Mouse (Mus musculus) T-cell, adult 2 months (primary cell): ENCODE results near the gene Nisch.

ENCODE experiments used
- DNase-seq: peaks from one replicate; pipeline ENCODE4 v3.0.0; 2022; ENCODE audit warnings: low spot score

Nisch gene

DNA sequence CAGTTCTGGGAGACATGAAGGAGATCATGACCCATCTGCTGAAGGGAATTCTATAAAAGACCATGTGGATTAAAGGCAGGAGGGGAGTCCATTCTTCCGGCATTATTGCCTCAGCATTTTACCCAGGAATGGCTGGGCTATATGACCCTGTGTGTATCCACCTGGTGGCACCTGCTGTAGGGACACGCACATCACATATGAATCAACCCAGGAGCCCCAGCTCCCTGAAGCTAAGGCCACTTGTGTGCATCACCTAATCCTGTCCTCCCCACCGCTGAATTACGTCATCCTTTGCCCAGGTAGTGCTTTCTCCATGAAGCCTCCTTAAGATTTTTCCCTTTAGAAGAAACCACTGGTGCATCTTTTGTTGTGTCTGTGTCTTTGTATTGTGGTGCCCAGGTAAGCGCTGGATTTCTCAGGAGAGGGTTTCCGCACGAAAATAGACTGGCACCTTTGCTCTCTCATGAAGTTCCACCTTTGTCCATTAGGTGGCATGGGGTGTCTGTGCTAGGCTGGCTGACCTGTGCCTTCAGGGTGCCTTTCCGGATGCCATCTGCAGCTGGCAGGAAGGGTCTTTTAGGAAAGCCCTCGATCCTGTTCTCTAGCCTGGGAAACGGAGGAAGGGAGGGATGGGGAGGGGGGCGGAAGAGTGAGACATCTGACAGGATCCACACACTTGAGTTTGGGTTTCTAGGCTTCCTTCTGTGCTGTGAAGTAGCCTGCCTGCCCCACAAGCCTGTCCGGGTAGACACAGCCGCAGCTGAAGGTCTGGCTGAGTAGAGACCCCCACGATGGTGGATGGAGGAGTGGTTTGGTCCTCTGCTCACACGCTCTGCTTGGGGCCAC is 1.4 kb downstream of the Nisch start:
- peak; percentile 70 for DNase-seq

DNA sequence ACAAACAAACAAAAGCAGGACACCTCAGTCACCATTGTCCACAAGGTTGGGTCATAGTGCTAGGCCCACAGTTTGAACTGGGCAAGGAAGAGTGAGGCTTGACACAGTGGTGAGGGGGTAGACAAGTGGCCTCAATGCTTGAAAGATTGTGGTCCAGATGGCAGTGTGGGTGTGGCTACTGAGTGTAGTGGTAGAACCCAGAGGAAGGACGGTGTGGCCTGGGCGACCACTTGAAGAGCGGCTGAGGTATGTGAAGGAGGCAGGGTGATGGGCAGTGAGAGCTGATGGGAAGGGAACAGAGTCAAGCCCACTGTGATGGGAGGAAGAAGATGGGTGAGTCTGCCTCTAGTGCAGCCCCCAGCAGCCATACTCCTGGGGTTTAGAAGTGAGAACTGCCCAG is 2.1 kb downstream of the Nisch start:
- no peak for DNase-seq

DNA sequence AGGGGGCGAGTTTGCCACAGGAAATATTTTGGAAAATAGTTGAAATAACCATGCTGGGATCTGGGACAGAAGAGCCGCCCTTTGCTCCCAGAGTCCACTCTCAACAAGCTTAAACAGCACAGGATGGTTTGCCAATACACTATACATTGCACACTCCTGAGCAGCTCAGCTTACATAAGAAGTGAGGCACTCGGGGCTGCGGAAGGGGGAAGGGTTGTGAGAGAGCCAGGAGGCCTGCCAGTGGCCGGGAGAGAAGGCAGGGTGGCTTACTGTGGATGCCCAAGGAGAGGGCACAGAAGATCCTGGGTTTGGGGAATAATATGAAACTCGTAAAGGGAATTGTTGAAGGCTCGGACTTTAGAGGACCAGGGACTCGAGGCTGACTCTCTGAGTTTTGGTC is 2.9 kb downstream of the Nisch start:
- no peak for DNase-seq

DNA sequence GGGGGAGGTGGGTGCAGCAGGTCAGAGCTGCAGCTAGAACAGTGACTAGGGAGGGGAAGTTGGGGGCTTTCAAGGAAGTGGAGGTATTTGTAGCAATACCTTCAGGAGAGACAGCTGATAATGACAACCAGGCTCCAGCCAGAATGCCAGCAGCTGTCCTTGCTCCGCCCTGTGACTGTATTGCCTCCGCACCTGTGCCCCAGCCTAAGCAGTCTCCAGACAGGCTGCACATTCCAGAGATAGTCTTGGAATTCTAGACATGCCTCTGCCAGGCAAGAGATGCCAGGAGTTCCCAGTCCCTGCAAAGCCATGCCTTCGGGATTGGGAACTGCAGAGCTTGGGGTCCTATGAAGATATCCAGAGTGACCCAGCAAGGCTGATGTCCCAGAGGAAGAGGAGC is 4.2 kb downstream of the Nisch start:
- no peak for DNase-seq

DNA sequence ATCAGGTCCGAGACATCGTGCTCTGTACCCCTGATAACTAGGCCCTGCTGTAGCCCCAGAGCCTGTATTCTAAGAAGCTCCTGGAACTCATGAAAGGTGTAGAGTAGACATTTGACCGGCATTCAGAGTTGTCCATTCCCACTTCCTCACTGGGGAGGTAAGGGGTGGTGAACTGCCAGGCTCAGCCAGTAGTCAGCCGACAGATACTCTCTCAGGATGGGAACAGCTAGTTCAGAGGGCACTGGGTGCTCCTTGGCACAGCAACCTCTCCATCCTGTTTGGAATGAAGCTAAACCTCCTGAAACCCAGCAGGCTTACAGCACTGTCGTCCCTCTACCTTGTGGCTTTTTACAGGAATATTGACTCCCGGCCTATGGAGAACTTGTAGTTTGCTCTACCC is 4.9 kb downstream of the Nisch start:
- DNase-seq: no peak

DNA sequence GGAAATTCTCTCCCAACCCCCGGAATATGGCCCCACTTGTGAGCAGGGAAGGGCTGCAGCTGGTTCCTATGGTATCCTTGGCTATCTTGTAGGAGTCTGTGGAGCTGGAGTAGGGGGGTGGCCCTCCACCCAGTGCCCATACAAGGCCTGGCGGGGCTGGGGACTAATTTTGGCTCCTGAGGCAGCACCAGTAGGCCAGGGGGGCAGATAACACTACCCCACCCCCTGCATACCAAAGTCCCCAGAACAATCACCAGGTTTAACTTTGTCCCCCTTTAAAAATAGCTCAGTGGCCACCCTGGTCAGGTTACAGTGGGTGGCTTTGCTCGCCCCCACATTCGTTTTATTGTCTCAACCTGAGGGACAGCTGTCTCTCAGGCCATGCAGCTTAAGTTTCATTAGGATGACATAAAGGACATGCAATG is 7.6 kb downstream of the Nisch start:
- no peak for DNase-seq

DNA sequence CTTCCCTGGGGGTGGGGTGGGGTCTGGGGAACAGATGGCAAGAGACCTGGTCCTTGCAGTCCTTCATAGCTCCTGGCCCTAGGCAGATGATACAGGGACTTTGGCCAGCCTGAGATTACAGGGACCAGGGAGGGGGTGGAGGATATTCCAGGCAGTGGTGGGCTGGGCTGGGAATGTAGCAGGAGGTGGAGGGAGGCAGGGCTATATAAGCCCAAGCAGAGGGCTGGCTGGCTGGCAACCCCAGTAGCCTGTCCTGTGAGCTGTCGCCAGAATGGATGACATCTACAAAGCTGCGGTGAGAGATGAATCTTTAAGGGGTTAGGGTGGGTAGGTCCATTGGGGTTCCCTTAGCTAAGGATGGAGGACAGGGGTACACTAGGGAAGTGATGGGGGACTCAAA is 8.7 kb downstream of the Nisch start, which contains the start of gene Tnnc1:
Tnnc1 (plus strand) TSS at position 229 of the 400 bp plus-strand sequence.
- DNase-seq: no peak

DNA sequence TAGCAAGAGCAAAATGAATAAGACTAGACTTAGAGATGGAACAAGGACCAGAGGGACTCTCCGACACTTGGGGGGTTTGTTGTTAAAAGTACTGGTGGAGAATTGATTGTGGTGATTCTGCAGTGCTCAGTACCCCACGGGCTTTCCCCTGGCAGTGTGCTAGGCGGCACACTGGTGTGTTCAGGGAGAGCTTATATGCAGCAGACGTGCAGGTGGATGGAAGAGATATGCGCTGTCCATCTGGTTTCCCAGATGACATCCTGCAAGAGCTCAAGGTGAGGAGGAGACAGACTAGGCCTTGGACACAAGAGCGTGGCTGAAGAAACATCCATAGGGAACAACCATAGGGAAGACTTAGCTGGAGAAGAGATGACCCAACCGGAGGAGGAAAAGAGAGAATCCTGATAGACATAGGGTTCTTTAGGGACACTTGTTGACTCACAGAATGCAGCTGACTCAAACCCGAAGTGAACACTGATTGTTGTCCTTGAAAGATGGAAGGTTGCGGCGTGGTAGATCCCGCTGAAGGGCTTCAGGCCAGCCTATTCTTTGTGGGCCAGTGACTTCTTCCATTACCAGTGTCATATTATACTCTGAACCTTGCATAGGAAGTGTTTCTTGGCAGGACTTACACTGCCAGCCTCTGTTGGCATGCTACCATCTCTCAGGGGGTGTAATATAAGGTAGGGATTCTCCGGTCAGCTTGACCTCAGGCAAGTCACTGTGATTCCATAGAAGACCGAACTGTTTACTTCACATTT is 9.5 kb downstream of the Nisch start:
- DNase-seq: no peak

DNA sequence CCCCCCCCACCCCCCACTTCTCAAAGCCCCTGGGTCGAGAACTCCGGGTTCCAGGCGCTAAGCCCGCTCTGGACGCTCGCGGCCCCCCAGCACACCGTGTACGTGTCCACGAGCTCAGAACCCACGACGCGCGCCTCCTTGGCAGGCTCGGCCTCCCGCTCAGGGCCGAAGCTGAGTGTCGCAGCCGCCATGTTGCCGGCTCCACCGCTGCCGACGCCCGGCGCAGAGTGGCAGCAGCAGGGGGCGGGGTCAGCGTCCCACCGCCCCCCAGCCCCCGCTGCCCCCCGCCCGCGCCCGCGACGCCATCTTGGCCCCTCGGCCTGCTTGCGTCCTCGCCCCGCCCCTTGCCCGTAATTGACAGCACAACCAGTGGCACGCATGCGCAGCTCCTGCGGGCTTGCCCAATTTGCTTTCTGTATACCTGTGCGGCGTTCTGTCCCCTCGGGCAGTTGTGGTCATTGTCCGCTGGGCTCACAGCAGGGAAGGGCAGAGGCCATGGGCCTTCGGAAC is 10.2 kb downstream of the Nisch start:
- peak; percentile 93 for DNase-seq

DNA sequence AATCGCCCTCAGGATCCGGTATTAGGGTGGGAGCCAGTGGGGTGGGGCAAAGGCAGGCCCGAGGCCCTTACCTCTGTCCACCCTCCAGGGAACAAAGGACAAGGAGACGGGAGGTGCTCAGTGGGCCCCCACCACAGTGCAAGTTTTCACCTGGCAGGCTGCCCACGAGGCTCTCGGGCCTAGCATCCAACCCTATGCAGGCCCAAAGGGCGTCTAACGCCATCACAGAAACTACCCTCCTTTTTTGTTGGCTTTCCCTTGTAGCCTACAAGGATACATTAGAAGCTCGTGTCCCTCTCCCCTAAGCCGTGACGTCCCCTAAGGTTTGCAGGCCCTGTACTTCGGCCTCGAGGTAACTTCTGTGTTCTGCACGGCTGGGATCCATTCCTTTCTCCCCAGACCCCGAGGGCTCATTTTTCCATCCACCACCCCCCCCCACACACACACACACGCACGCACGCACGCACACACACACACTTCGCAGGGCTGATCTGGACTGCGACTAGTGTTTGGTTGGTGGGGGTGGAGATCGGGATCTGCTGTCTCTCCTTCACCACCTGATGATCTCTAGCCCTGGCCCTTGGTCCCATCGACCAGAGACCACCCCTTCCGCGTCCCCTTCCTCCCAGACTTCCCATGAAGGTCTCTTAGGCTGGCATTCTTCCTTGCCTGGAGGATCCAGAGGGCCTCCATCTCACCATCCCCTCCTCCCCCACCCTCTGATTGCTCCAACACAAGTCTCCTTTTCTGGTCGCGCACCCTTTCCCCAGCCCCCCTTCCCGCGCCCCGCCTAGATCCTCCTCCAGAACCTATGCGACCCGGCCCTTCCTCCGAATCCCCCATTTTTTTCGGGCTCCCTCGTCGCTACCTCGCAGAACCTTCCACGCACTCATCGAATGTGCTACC is 10.9 kb downstream of the Nisch start:
- DNase-seq: peak; percentile 8

DNA sequence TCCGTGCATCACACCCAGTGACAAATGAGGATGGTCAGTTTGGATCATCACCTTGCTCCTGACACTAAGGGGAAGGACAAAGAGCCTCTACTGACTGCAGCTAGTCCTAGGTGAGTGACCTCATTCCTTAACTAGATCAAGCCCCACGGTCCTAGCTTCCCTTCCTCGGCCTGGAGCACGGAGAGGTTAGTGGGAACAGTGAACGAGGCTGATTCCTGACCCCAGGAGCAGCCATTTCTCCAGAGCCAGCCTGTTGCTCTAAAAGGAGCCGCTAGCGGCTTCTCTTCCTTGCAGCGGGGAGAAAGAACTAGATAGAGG is 11.5 kb downstream of the Nisch start:
- no peak for DNase-seq

DNA sequence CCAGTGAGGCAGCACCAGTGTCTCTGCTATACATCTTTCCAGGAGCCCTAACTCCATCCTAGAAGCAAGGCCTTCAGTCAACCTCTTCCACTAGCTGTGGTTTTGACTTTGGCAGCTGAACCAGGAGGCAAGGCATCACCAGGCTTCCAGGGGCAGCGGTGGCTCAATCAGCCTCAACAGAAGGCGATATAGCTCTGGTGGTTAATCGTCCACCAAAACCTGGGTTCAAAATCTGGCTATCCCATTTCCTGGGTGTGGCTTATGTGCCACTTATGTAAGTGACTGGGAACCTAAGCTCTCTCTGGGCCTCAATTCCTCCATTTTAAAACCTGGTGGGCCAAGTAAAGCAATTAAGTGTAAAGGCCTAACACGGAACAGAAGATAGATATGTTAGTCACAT is 11.9 kb downstream of the Nisch start:
- DNase-seq: no peak

DNA sequence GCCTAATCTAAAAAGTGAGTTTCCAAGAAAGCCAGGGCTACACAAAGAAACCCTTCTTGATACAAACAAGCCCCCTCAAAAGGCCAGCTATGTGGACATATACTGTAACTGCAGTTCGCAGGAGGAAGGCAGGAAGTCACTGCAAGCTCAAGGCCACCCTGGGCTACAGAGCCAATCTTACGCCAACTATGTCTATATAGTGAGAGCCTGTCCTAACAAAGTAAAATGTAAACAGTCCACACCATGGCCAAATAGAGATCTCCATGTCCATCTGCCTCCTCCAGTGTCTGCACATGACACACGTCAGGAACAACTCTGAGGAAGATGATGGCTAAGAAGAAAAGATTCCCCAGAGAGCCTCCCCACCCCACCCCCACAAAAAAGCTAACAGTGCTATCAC is 16.7 kb downstream of the Nisch start:
- DNase-seq: no peak

DNA sequence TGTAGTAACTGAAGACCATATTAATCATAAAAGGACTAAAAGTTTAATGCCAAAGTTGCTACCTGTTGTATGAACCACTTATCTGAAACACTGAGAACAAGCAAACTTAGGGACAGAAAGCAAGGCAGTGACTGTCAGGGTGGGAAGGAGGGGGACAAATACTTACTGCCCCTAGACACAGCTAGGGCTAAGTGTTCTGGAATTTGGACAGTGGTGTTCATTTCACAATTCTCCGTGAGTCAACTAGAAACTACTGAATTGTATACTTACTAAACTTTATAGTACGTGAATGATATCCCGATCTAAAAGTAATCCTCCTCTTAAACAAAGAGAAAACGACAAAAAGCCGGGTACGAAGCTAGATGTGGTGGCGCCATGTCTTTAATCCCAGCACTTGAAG is 17.1 kb downstream of the Nisch start:
- DNase-seq: no peak

DNA sequence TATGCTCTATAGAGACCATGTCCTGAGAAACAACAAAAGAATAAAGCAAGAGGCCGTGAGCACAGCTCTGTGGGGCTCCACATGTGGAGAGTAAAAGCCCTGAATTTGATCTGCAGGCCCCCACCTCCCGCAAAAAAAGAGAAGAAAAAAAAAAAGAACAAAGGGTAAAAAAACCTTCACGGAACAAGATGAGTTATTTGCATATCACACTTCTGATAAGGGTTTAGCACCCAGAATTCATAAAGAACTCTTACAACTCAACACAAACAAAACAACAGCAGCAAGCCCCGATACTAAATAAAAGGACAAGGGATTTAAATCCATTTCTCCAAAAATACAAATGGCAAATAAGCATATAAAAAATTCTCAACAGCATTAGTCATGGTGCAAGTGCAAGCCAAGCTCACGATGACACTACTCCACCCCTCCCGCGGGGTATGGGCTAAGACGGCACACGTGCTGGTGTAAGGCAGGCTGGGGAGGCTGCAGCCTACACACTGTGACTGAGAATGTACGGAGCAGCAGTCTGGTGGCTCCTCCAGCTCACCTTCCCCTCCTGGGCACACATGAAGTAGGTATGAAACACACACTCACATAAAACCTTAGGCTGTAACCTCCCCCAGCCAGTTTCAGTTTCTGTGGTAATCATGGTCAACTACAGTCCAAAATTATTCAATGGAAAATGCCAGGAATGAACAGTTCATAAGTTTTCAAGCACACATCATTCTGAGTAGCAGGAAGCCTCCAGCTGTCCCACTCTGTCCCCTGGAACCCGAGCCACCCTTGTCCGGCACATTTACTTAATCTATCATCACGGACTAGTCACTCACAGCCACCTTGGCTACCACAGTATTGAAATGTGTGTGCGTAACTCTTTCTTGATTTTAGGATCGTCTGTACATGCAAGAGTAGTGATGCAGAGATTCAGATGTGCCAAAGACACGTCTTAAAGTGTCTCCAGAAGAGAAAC is 18.9 kb downstream of the Nisch start:
- peak; percentile 37 for DNase-seq

DNA sequence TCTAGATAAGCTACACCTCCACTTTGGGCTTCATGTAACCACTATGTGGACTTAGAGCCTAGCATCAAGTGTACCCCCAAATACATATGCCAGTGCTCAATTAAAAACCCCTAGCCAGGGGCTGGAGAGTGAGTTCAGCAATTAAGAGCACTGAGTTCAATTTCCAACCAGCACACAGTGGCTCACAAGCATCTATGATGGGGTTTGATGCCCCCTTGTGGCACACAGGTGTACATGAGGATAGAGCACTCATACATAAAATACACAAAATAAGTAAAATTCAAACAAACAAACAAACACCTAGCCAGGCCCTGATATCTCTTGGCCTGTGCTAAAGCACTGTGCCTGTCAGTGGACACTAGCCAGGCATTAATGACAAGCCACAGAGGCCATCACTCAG is 20.8 kb downstream of the Nisch start:
- DNase-seq: peak; percentile 53

DNA sequence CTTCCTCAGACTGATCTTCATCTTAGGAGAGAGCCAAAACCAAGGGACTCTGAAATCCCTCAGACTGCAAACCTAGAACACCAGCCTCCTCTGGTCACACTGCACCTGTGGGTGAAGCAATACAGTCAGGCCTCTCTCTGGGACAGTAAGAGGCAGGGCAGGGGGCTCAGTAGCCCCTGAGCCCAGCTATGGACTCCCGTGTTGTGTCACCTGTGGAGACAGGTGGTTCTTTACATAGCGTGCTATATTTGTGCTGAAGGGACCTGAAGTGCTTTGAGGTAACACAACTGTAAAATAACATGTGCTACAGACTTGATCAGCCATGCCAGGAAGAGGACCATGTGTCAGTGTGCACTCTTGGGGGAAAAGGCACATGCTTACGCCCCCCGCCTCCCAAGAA is 21.2 kb downstream of the Nisch start:
- DNase-seq: no peak

DNA sequence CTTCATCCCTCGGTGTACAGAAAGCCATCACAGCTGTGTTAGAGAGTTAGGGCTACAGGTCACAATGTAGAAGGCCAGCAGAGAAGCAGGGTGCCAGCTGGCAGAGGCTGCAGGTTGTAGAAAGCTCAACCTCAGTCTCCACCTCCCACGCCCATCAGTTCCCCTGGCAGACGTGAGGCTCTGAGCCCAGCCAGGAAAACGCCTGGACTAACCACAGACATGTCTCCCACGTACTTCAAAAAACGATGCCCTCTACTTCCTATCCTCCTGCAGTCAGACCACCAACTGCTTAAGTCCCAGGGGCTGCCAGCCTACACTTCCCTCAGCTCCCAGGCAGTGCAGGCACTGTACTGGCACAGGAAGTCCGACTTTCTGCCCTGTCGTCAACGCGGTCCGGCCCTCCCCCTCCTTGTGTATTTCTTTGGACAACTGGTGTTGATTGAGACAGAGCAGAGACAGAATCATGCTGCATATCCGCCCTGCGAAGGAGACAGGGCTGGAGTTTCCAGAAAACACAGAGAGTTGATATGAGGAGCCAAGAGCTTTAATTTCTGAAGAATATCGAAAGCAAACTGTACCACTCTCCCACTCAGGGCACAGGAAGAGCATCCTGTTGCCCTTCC is 21.7 kb downstream of the Nisch start:
- peak; percentile 44 for DNase-seq

DNA sequence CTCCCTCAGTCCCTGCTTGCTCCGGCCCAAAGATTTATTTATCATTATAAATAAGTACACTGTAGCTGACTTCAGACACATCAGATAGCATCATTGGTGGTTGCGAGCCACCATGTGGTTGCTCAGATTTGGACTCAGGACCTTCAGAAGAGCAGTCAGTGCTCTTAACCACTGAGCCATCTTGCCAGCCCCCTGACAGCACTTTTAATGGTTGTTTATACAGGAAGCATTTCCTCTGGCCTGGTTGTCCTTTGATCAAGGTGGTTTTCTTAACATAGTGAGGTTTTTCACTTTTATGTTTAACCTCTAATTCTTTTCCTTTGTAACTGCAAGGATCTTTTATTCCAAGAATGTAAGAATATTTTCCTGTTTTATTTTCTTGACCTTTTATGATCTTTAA is 22.3 kb downstream of the Nisch start:
- peak; percentile 65 for DNase-seq

DNA sequence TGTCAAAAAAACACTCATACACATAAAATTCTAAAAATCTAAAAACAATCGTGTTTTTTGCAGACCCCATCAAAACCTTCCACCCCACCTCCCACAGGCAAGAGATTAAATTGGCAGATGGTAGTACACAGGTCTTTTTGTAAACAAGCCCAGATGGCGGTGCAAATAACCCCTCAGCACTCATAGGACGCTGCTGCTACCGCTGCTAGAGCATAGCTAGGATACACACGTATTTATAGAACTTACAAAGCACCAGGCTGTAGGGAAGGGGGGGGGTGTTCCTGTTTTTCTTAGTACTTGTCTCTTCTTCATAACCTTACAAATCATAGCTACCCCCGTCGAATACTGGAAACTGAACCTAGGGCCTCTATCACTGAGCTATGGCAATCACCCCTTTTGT is 23.0 kb downstream of the Nisch start:
- no peak for DNase-seq

DNA sequence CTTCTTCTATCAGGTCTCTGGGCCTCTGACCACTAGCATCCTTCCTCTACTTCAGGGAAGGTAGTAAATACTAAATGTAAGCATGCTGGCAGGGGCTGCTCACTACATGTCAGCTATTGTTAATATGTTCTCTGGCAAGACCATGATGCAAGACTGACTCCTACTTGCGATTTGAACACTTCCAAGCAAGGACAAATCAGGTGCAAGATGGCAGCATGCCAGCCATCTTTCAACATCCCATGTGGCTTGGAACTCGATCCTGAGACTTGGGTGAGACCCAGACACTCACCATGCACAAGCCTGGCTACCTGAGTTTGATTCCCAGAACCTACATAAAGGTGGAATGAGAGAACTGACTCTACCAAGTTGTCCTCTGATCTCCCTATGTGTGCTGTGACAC is 24.8 kb downstream of the Nisch start:
- DNase-seq: no peak
